Mouse (Mus musculus) cerebellum, adult 2 months (tissue): ENCODE data around the gene Zfp790.

Experiments
- CTCF ChIP-seq: fragments of 200-500 bp; IDR thresholded peaks from 2 replicates; pipeline ENCODE4 v1.5.1; 2011; ENCODE audit warnings: low read depth, mild to moderate bottlenecking, control low read depth, low read length, moderate library complexity, borderline replicate concordance; ENCODE audit not compliant: insufficient read depth
- POLR2A ChIP-seq: fragments of 200-500 bp; IDR thresholded peaks from 2 replicates; pipeline ENCODE4 v1.6.1; 2011; ENCODE audit warnings: low read length, control low read depth, borderline replicate concordance; ENCODE audit not compliant: insufficient read depth

DNA sequence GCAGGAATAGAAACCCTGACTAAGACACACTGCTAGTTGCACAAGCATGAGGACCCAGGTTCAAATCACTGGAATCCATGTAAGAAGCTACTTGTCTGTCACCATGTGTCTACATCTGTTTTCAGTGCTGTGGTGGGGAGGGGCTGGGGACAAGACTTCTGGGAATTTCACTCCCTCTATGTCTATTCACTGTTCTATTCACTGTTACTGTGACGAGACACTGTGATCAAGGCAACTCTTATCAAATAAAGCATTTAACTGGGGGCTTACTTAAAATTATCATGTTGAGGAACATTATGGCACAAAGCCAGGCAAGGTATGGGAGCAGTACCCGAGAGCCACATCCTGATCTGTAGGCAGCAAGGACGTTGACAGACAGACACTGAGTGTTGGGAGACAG is 23.3 kb downstream of the Zfp790 start:
- TF ChIP-seq CTCF (no peak), POLR2A (no peak)
